Comparison of ENCODE assay signal across 8 mouse cellular contexts in genomic region chr2:144009551-144010281, GRCm38 (mm10). TPM values are rescaled to one million over a fixed set of nuclear protein-coding genes. Genes with fewer than 3 reads are reported as not detected.
DNase-seq lines count a peak whose midpoint lies in the region; ATAC-seq and TF ChIP-seq lines count a peak whose summit lies in the region.

No protein-coding gene starts in this region.

- no peaks in the 10 kb centered on the region for H3K4me1 ChIP-seq in neural tube, embryonic 11.5 days (ENCODE audit: control insufficient read depth, insufficient read depth, low read length)
- H3K4me1 ChIP-seq in forebrain, postnatal 0 days (ENCODE audit: insufficient read depth): 0 out of 2 replicates have a peak, but pooled peaks cover 5% of the 10 kb centered on the region
- peaks cover 16% of the 10 kb centered on the region for H3K4me1 ChIP-seq in hindbrain, embryonic 16.5 days (ENCODE audit: control insufficient read depth, insufficient read depth, low read depth, low read length)
- peaks cover 46% of the 10 kb centered on the region for H3K4me1 ChIP-seq in limb, embryonic 15.5 days
- H3K4me1 ChIP-seq in midbrain, embryonic 14.5 days (ENCODE audit: control insufficient read depth, insufficient read depth, low read length): no peaks in the 10 kb centered on the region

- peak overlapping the region; percentile 84 for H3K9ac ChIP-seq in neural tube, embryonic 11.5 days (ENCODE audit: low read length)
- no peak overlapping the region for H3K9ac ChIP-seq in forebrain, postnatal 0 days
- peak overlapping the region; percentile 88 for H3K9ac ChIP-seq in hindbrain, embryonic 16.5 days (ENCODE audit: low read depth, low read length)
- peak overlapping the region; percentile 99 for H3K9ac ChIP-seq in limb, embryonic 15.5 days
- H3K9ac ChIP-seq in midbrain, embryonic 14.5 days (replicated peaks; ENCODE audit: low read length): peak overlapping the region; percentile 69; the same call in 1 of the 2 replicates

- DNase-seq in neural tube, embryonic 11.5 days (ENCODE audit: low spot score): no peak
- no peak for DNase-seq in neural tube, embryonic 10.5 days (ENCODE audit: extremely low spot score, low spot score)
- DNase-seq in brain, adult 2 months (ENCODE audit: low read depth, low spot score): peak; percentile 55
- DNase-seq in forebrain, postnatal 0 days: no peak
- DNase-seq in midbrain, embryonic 14.5 days: peak; percentile 26
- peak; percentile 41 for DNase-seq in thymus, postnatal 0 days (ENCODE audit: low spot score)

- no peaks in the 10 kb centered on the region for H3K36me3 ChIP-seq in neural tube, embryonic 11.5 days (ENCODE audit: control insufficient read depth, insufficient read depth, low read length)
- no peaks in the 10 kb centered on the region for H3K36me3 ChIP-seq in forebrain, postnatal 0 days (ENCODE audit: insufficient read depth)
- H3K36me3 ChIP-seq in hindbrain, embryonic 16.5 days (ENCODE audit: control insufficient read depth, insufficient read depth, low read length): no peaks in the 10 kb centered on the region
- peaks cover 7% of the 10 kb centered on the region for H3K36me3 ChIP-seq in limb, embryonic 15.5 days
- H3K36me3 ChIP-seq in midbrain, embryonic 14.5 days (ENCODE audit: control insufficient read depth, insufficient read depth, low read length): no peaks in the 10 kb centered on the region

- 4% methylated on average over 30 of the region's 30 CpGs for WGBS in neural tube, embryonic 11.5 days
- WGBS in forebrain, postnatal 0 days: 6% methylated on average over 30 of the region's 30 CpGs
- 6% methylated on average over 28 of the region's 30 CpGs for WGBS in hindbrain, embryonic 16.5 days
- 2% methylated on average over 30 of the region's 30 CpGs for WGBS in limb, embryonic 15.5 days
- WGBS in midbrain, embryonic 14.5 days: 4% methylated on average over 30 of the region's 30 CpGs

- peak overlapping the region; percentile 92 for H3K4me3 ChIP-seq in neural tube, embryonic 11.5 days (ENCODE audit: low read depth, low read length)
- peak overlapping the region; percentile 81 for H3K4me3 ChIP-seq in forebrain, postnatal 0 days (ENCODE audit: low read depth, low read length)
- peak overlapping the region; percentile 94 for H3K4me3 ChIP-seq in hindbrain, embryonic 16.5 days (ENCODE audit: low read length)
- peak overlapping the region; percentile 98 for H3K4me3 ChIP-seq in limb, embryonic 15.5 days
- H3K4me3 ChIP-seq in midbrain, embryonic 14.5 days (replicated peaks; ENCODE audit: low read depth, low read length): peak overlapping the region; percentile 82

- ATAC-seq in neural tube, embryonic 11.5 days (ENCODE audit: insufficient read depth, low FRiP score, low TSS enrichment): no peak; the same call in 1 of the 2 replicates
- no peak for ATAC-seq in forebrain, postnatal 0 days
- 0 out of 2 replicates have a peak, but pooled peaks have one; percentile 0 for ATAC-seq in hindbrain, embryonic 16.5 days
- no peak for ATAC-seq in limb, embryonic 15.5 days (ENCODE audit: insufficient number of reproducible peaks, low FRiP score, low TSS enrichment, low read depth)
- 0 out of 2 replicates have a peak, but pooled peaks have one; percentile 0 for ATAC-seq in midbrain, embryonic 14.5 days (ENCODE audit: low FRiP score, low TSS enrichment)

- peak overlapping the region; percentile 57 for H3K4me2 ChIP-seq in neural tube, embryonic 11.5 days (ENCODE audit: low read depth)
- peak overlapping the region; percentile 54 for H3K4me2 ChIP-seq in forebrain, postnatal 0 days (ENCODE audit: low read depth)
- H3K4me2 ChIP-seq in hindbrain, embryonic 16.5 days (ENCODE audit: low read length): peak overlapping the region; percentile 68
- peak overlapping the region; percentile 69 for H3K4me2 ChIP-seq in limb, embryonic 15.5 days
- peak overlapping the region; percentile 64 for H3K4me2 ChIP-seq in midbrain, embryonic 14.5 days (ENCODE audit: low read length)

- H3K9me3 ChIP-seq in neural tube, embryonic 11.5 days (ENCODE audit: control insufficient read depth, low read length): no peaks in the 10 kb centered on the region
- H3K9me3 ChIP-seq in forebrain, postnatal 0 days (ENCODE audit: low read length): no peaks in the 10 kb centered on the region
- no peaks in the 10 kb centered on the region for H3K9me3 ChIP-seq in hindbrain, embryonic 16.5 days (ENCODE audit: control insufficient read depth, low read length)
- H3K9me3 ChIP-seq in limb, embryonic 15.5 days: no peaks in the 10 kb centered on the region
- no peaks in the 10 kb centered on the region for H3K9me3 ChIP-seq in midbrain, embryonic 14.5 days (ENCODE audit: control insufficient read depth, low read length)

- H3K27me3 ChIP-seq in neural tube, embryonic 11.5 days (ENCODE audit: control insufficient read depth, insufficient read depth, low read length): no peaks in the 10 kb centered on the region
- no peaks in the 10 kb centered on the region for H3K27me3 ChIP-seq in forebrain, postnatal 0 days (ENCODE audit: insufficient read depth, low read length)
- H3K27me3 ChIP-seq in hindbrain, embryonic 16.5 days (replicated peaks; ENCODE audit: control insufficient read depth, insufficient read depth, low read length): no peaks in the 10 kb centered on the region
- H3K27me3 ChIP-seq in limb, embryonic 15.5 days: no peaks in the 10 kb centered on the region
- H3K27me3 ChIP-seq in midbrain, embryonic 14.5 days (ENCODE audit: control insufficient read depth, insufficient read depth, low read length): no peaks in the 10 kb centered on the region

- H3K27ac ChIP-seq in neural tube, embryonic 11.5 days (ENCODE audit: low read depth, low read length): no peak overlapping the region
- H3K27ac ChIP-seq in forebrain, postnatal 0 days (ENCODE audit: low read depth, low read length): no peak overlapping the region
- peak overlapping the region; percentile 90 for H3K27ac ChIP-seq in hindbrain, embryonic 16.5 days (ENCODE audit: low read depth, low read length)
- H3K27ac ChIP-seq in limb, embryonic 15.5 days: peak overlapping the region; percentile 98
- H3K27ac ChIP-seq in midbrain, embryonic 14.5 days (replicated peaks; ENCODE audit: low read depth, low read length): no peak overlapping the region; the same call in 1 of the 2 replicates

- TF ChIP-seq CTCF in forebrain, postnatal 0 days (IDR thresholded peaks at IDR 0.05; ENCODE audit: low read depth): no peak

RNA-seq across cellular contexts. Expression of gene Rrbp1, which starts 1.3 kb away (rescaled TPM):
- polyA plus RNA-seq in neural tube, embryonic 11.5 days (2014; fragmentation: Nextera tagmentation; extraction: Ambion mirVana): 38.8 and 44.1 TPM in 2 replicates
- total RNA-seq in forebrain, postnatal 0 days (2014; rRNA removed): 30.5 and 37.1 TPM in 2 replicates
- polyA plus RNA-seq in forebrain, postnatal 0 days (2015; fragmentation: Nextera tagmentation; extraction: Ambion mirVana): 12.5 and 19.5 TPM in 2 replicates
- 29.2 and 32.8 TPM in 2 replicates for polyA plus RNA-seq in hindbrain, embryonic 16.5 days (2015; fragmentation: Nextera tagmentation; extraction: Ambion mirVana)
- 150 and 152 TPM in 2 replicates for polyA plus RNA-seq in limb, embryonic 15.5 days (2015; fragmentation: Nextera tagmentation; extraction: Ambion mirVana)
- 21.3 and 25.5 TPM in 2 replicates for polyA plus RNA-seq in midbrain, embryonic 14.5 days (2014; fragmentation: Nextera tagmentation; extraction: Ambion mirVana)
- polyA plus RNA-seq in thymus, postnatal 0 days (2015; fragmentation: Nextera tagmentation; extraction: Ambion mirVana): 26.3 and 34.4 TPM in 2 replicates

RNA-seq across cellular contexts. Expression of gene Banf2, which starts 23.1 kb away (rescaled TPM):
- polyA plus RNA-seq in neural tube, embryonic 11.5 days (2014; fragmentation: Nextera tagmentation; extraction: Ambion mirVana): not detected in 2 replicates
- total RNA-seq in forebrain, postnatal 0 days (2014; rRNA removed): not detected in 2 replicates
- not detected in 2 replicates for polyA plus RNA-seq in forebrain, postnatal 0 days (2015; fragmentation: Nextera tagmentation; extraction: Ambion mirVana)
- not detected in 2 replicates for polyA plus RNA-seq in hindbrain, embryonic 16.5 days (2015; fragmentation: Nextera tagmentation; extraction: Ambion mirVana)
- polyA plus RNA-seq in limb, embryonic 15.5 days (2015; fragmentation: Nextera tagmentation; extraction: Ambion mirVana): not detected in 2 replicates
- polyA plus RNA-seq in midbrain, embryonic 14.5 days (2014; fragmentation: Nextera tagmentation; extraction: Ambion mirVana): not detected in 2 replicates
- not detected in 2 replicates for polyA plus RNA-seq in thymus, postnatal 0 days (2015; fragmentation: Nextera tagmentation; extraction: Ambion mirVana)

Comparison
In these comparisons a context has a peak if more than half of its experiments do, and no peak if none do; other contexts are left out.
1. ATAC-seq: peak in hindbrain, embryonic 16.5 days (single experiment) and midbrain, embryonic 14.5 days (single experiment); none in neural tube, embryonic 11.5 days (single experiment), forebrain, postnatal 0 days (single experiment) and limb, embryonic 15.5 days (single experiment).
2. DNase-seq: peak in brain, adult 2 months (single experiment), midbrain, embryonic 14.5 days (single experiment) and thymus, postnatal 0 days (single experiment); none in neural tube, embryonic 11.5 days (single experiment), neural tube, embryonic 10.5 days (single experiment) and forebrain, postnatal 0 days (single experiment).
3. H3K27ac ChIP-seq: peak in hindbrain, embryonic 16.5 days (single experiment) and limb, embryonic 15.5 days (single experiment); none in neural tube, embryonic 11.5 days (single experiment), forebrain, postnatal 0 days (single experiment) and midbrain, embryonic 14.5 days (single experiment).
4. Peak in every context shown above with its lines, with median percentiles within 50 percentile points of each other: H3K4me2 ChIP-seq and H3K4me3 ChIP-seq.